Mouse (Mus musculus) thymus, postnatal 10 days (tissue): ENCODE results near the gene Phc1.
A peak's percentile ranks its signal among the peaks of the same experiment; 100 is the strongest.
"Not testable (repeated sequence)": the region's sequence is repeated elsewhere in the genome, so short reads cannot be mapped to it uniquely, and the experiment has no call there.

Experiments
- DNase-seq, 2 experiments: peaks; one replicate each; pipeline ENCODE4 v3.0.0; 2021; ENCODE audit warnings: low spot score in 2 of 2

Gene Phc1

GRCm38 (mm10) chr6:122340349-122341000 lies at the start of gene Phc1:
TSS of gene Phc1 (minus strand) at chr6:122340561.
- DNase-seq, result no peak

- DNase-seq, result not testable (repeated sequence)
Observed at GRCm38 (mm10) chr6:122389986-122390385, 49.6 kb upstream of the Phc1 start.

- DNase-seq, result not testable (repeated sequence)
Observed at GRCm38 (mm10) chr6:122387177-122388028, 47.0 kb upstream of the Phc1 start.

GRCm38 (mm10) chr6:122385724-122386123 lies 45.4 kb upstream of the Phc1 start:
- no peak for DNase-seq

- DNase-seq, result no peak
Observed at GRCm38 (mm10) chr6:122384886-122385285, 44.5 kb upstream of the Phc1 start.

- DNase-seq, result no peak
Observed at GRCm38 (mm10) chr6:122383211-122383610, 42.9 kb upstream of the Phc1 start.

GRCm38 (mm10) chr6:122382046-122382445 lies 41.7 kb upstream of the Phc1 start:
- no peak for DNase-seq

GRCm38 (mm10) chr6:122368245-122368644 lies 27.9 kb upstream of the Phc1 start:
- no peak for DNase-seq

GRCm38 (mm10) chr6:122366976-122367375 lies 26.6 kb upstream of the Phc1 start:
- DNase-seq, result no peak

GRCm38 (mm10) chr6:122366287-122366686 lies 25.9 kb upstream of the Phc1 start:
- no peak for DNase-seq

GRCm38 (mm10) chr6:122365706-122366105 lies 25.3 kb upstream of the Phc1 start:
- DNase-seq, result no peak

GRCm38 (mm10) chr6:122357089-122357488 lies 16.7 kb upstream of the Phc1 start:
- DNase-seq, result no peak

GRCm38 (mm10) chr6:122355909-122356308 lies 15.5 kb upstream of the Phc1 start:
- DNase-seq, result no peak

- not testable (repeated sequence) for DNase-seq
Observed at GRCm38 (mm10) chr6:122347326-122347725, 7.0 kb upstream of the Phc1 start.

GRCm38 (mm10) chr6:122346399-122346798 lies 6.0 kb upstream of the Phc1 start:
- no peak for DNase-seq

GRCm38 (mm10) chr6:122345731-122346130 lies 5.4 kb upstream of the Phc1 start:
- no peak for DNase-seq

GRCm38 (mm10) chr6:122344386-122345116 lies 4.2 kb upstream of the Phc1 start:
- no peak for DNase-seq

- no peak for DNase-seq
Observed at GRCm38 (mm10) chr6:122343719-122344118, 3.4 kb upstream of the Phc1 start.

- DNase-seq, result no peak
Observed at GRCm38 (mm10) chr6:122342125-122342524, 1.8 kb upstream of the Phc1 start.

GRCm38 (mm10) chr6:122341038-122341810 lies 863 bp upstream of the Phc1 start:
- no peak for DNase-seq

GRCm38 (mm10) chr6:122339648-122340341 lies 566 bp downstream of the Phc1 start:
- DNase-seq, result peak; percentile 80 to 90
